Mouse (Mus musculus) frontal cortex, postnatal 25 days (tissue): ENCODE results near the gene S100a4.

ENCODE experiments used
- DNase-seq, 2 experiments: peaks; one replicate each; pipeline ENCODE4 v3.0.0; 2022; ENCODE audit warnings: low spot score in 2 of 2

S100a4 gene

DNA sequence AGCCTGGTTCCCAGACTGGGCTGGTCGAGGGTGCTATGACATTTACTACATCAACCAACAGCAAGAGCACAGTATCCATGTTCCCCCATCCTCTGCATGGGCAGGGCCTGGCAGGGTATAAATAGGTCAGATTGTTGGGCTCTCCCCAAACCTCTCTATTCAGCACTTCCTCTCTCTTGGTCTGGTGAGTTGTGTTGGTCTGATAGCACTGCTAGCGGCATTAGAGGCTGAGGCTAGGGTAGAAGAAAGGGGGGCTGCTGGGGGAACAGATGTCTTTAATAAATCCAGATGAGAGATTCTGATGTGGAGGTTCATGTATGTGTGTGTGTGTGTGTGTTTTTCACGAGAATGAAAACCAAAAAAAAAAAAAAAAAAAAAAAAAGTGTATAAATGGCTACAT lies at the start of gene S100a4:
S100a4 (plus strand) TSS at position 149 of the 400 bp plus-strand sequence.
- no peak for DNase-seq

- no peak for DNase-seq
Measured at GRCm38 (mm10) chr3:90555954-90556353, 47.6 kb upstream of the S100a4 start.

GRCm38 (mm10) chr3:90560008-90560628 lies 43.5 kb upstream of the S100a4 start, which contains the start of gene S100a3:
TSS of gene S100a3 (plus strand) at chr3:90560578.
- no peak for DNase-seq

- no peak for DNase-seq
Measured at GRCm38 (mm10) chr3:90574691-90575090, 28.9 kb upstream of the S100a4 start.

DNA sequence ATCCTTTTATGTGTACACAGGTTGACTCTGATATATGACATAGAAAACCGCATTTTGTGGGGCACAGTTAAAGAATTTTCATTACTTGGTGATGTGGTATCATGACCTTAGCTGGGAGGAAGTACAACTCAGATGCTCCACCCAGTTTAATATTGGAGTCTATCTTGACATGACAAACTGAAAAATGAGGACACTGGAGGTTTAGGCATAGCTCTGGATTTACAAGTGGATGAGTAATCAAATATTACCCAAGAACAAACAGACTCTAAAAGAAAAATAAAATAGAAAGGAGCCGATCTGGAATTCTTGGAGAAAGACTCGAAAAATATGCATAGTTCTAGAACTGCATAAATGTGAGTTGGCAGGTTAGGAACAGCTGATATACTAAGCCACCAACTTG lies 28.3 kb upstream of the S100a4 start:
- no peak for DNase-seq

DNA sequence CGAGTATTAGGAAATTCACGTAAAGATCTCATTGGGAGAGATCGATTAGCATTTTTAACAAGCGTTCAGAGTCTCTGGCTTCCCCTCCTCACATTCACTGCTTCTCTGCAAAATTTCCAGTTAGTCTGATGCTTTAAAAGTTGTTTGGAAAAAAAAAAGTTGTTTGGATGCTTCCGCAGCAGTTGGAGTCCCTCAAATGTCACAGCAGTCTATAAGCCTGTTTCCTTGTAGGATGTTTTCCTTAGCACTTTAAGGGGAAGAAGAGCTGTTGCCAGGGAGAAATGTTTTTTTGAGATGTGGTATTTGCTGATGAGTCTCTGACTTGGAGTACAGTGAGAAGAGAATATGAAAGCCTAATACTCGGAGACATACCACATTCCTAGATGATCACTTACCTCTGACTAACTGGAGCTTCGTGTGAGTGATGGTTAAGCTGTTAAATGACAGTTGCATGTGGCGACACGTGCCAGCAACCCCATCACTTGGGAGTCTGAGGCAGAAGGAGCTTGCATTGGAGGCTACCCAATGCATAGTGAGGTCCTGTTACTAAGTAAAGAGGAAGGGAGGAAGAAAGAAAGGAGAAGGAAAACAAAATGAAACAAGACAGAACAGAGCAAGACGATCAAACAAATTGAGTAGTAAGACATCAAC lies 27.1 kb upstream of the S100a4 start:
- DNase-seq = no peak

- no peak for DNase-seq
Measured at GRCm38 (mm10) chr3:90579433-90579832, 24.1 kb upstream of the S100a4 start.

GRCm38 (mm10) chr3:90581141-90581540 lies 22.4 kb upstream of the S100a4 start:
- DNase-seq = no peak

DNA sequence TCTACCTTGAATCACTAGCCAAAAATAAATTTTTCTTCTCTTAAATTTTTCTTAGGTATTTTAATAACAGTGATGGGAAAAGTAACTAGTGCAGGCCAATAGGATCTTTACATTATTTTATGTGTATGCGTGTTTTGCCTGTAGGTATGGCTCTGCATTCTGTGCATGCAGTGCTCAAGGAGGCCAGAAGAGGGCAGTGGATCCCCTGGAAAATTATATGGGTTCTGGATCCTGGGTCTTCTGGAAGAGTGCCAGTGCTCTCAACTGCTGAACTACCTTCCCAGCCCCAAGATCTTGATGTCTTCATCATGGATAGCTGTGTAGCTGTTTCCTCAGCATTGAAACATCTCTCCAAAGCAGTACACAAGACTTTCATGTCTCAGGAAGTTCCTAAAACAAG lies 21.4 kb upstream of the S100a4 start:
- no peak for DNase-seq

GRCm38 (mm10) chr3:90582556-90582955 lies 21.0 kb upstream of the S100a4 start:
- DNase-seq = no peak

- DNase-seq = no peak
Measured at GRCm38 (mm10) chr3:90583893-90584292, 19.7 kb upstream of the S100a4 start.

GRCm38 (mm10) chr3:90585595-90585994 lies 18.0 kb upstream of the S100a4 start:
- DNase-seq = peak in 1 of 2 experiments; percentile 64

DNA sequence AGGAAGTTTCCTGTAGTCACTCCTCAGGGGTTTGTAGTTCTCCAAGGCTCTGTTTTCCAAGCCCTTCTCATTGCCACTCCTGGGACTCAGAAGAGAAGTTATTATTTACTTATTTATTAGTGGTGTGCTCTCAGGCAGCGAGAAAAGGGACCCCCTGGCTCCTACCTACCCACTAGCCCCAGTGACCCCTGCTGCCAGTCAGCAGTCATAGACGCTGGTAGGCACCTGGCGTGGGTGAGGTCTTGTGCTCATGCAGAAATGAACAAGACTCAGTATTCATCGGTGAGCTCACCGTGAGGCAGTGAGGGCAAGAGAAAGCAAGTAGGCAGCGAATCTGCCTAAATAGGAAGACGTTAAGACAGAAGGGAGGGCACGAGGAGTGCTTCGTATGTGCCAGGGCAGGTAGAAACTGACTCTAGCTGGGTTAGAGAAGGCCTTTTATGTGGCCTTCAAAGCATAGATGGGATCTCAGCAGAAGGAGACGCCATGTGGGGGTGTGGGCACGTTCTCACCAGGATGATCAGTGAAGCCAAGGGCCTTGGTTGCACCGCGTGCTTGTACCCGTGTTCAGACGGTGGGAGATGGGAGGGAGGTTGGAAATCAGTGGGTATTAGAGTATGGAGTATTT lies 17.4 kb upstream of the S100a4 start:
- DNase-seq = no peak

DNA sequence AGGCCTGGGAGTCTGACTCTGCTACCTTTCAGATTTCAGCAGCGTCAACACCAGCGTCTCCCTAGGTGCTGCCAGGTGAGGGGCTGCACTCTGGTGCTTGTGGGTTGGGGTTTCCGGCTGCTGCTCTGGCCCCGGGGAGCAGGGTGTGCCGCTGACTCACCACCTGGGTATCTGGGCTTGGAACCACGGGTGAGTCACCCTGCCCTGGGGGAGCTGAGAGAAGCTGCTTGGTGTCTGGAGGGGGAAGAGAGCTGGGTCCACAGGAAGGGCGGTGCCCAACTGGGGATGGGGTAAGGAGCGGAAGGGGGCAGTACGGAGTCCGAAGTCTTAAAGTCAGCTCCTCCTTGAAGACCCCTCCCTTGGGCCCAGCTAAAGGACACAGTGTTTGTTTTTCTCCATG lies 16.7 kb upstream of the S100a4 start:
- no peak for DNase-seq

DNA sequence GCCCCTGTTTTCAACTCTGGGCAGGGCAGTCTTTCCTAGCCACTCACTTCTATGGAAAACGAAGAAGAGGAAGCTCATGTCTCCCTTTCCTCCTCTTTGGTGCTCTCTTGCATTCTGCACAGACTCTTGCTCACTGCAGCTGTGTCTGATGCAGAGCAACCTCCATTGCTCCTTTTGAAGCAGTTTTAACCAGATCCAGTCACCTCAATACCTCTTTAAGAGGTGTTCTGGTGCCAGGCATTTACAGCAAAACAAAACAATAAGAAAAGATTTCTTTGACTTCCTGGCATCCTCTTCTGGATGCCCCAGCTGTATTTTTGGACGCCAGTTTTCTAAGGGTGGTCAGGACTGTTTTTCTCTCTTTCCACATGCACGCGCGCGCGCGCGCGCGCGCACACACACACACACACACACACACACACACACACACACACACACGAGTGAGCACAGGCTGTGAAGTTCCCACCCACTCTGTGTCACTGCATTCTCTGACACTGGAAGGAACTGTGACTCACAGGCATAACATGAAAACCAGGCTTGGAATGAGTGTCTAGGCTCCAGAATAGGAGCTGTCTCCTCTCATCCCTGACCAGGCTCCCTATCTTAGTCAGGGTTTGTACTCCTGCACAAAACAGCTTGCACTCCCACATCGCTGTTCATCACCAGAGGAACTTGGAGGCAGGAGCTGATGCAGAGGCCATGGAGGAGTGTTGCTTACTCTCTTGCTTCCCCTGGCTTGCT lies 16.0 kb upstream of the S100a4 start:
- DNase-seq = no peak

GRCm38 (mm10) chr3:90589390-90589789 lies 14.2 kb upstream of the S100a4 start:
- no peak for DNase-seq

- no peak for DNase-seq
Measured at GRCm38 (mm10) chr3:90589947-90590346, 13.6 kb upstream of the S100a4 start, which contains the start of gene S100a2. TSS of gene S100a2 (plus strand) at chr3:90590247.

DNA sequence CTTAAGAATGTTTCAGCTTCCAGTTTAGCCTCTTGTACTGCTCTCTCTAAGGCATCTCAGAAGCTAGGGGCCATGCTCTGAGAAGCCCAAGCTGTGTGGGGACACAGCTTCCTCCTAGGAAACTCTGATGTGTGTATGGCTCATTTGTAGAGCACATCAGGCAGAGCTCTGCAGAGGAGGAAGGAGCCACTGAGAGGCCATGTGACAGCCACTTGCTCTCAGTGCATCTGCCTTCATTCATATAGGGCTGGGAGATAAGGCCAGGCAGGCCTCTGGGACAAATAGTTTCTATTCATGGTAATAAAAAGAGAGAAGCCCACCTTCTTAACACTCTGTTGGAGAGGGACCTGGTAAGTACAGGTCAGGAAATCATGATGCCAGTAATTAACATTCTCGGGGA lies 9.1 kb upstream of the S100a4 start:
- no peak for DNase-seq

GRCm38 (mm10) chr3:90595556-90595955 lies 8.0 kb upstream of the S100a4 start:
- DNase-seq = no peak

GRCm38 (mm10) chr3:90596810-90597209 lies 6.8 kb upstream of the S100a4 start:
- no peak for DNase-seq

DNA sequence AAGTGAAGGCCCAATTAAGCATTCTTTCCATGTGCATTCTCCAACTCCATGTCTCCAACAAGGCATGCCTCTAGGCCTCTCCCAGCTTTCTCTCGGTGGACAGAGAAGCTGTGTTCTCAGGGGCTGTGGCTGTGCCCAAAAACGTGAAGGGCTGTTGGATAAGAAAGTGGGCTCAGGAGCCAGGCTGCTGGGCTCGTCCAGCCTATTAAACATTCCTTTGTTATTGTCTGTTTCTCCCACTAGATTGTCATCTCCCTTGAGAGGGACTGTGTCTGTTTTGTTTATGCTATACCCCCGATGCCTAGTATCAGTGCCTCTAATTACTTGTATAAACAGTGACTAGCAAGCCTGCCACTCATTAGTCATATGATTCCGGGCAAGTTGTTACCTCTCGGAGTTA lies 5.8 kb upstream of the S100a4 start:
- no peak for DNase-seq

GRCm38 (mm10) chr3:90598212-90598611 lies 5.4 kb upstream of the S100a4 start:
- no peak for DNase-seq
